Mouse (Mus musculus) cerebellum, adult (tissue): ENCODE data around the gene Fermt3.
A peak's percentile ranks its signal among the peaks of the same experiment; 100 is the strongest.
"Not testable (repeated sequence)": the region's sequence is repeated elsewhere in the genome, so short reads cannot be mapped to it uniquely, and the experiment has no call there.

Experiments used
- ATAC-seq: cut with Nextera tagmentation; 2 replicates; pipeline ENCODE4 v1.9.2; 2017; ENCODE audit warnings: mild to moderate bottlenecking, moderate library complexity, mixed read lengths; ENCODE audit not compliant: insufficient number of reproducible peaks, low FRiP score, low TSS enrichment

Fermt3 gene

GRCm38 (mm10) chr19:7019191-7019590 lies at the start of gene Fermt3:
Fermt3 (minus strand) TSS chr19:7019469.
- ATAC-seq: no peak

GRCm38 (mm10) chr19:7068136-7068535 lies 48.9 kb upstream of the Fermt3 start:
- no peak for ATAC-seq

- no peak for ATAC-seq
These were observed 48.2 kb upstream of the Fermt3 start for GRCm38 (mm10) chr19:7067344-7068050.

GRCm38 (mm10) chr19:7066828-7067342 lies 47.6 kb upstream of the Fermt3 start:
- no peak for ATAC-seq

- ATAC-seq: no peak
These were observed 47.0 kb upstream of the Fermt3 start for GRCm38 (mm10) chr19:7066034-7066827.

- ATAC-seq: peak; percentile 56; the same call in 1 of the 2 replicates
These were observed 45.3 kb upstream of the Fermt3 start for GRCm38 (mm10) chr19:7064571-7064970.

GRCm38 (mm10) chr19:7062916-7063315 lies 43.6 kb upstream of the Fermt3 start:
- no peak for ATAC-seq

GRCm38 (mm10) chr19:7062110-7062509 lies 42.8 kb upstream of the Fermt3 start:
- ATAC-seq: no peak

- ATAC-seq: no peak
These were observed 39.3 kb upstream of the Fermt3 start for GRCm38 (mm10) chr19:7058541-7058940.

- peak; percentile 73; the same call in 1 of the 2 replicates for ATAC-seq
These were observed 38.5 kb upstream of the Fermt3 start for GRCm38 (mm10) chr19:7057722-7058207.

GRCm38 (mm10) chr19:7057126-7057721 lies 38.0 kb upstream of the Fermt3 start:
- ATAC-seq: 0 out of 2 replicates have a peak, but pooled peaks have one; percentile 9

- peak; percentile 78; the same call in 1 of the 2 replicates for ATAC-seq
These were observed 37.2 kb upstream of the Fermt3 start, which contains the start of gene Macrod1 for GRCm38 (mm10) chr19:7056248-7057087. Macrod1 (plus strand) TSS chr19:7056810.

GRCm38 (mm10) chr19:7055173-7055572 lies 35.9 kb upstream of the Fermt3 start:
- no peak for ATAC-seq

GRCm38 (mm10) chr19:7054772-7055171 lies 35.5 kb upstream of the Fermt3 start:
- ATAC-seq: no peak

- not testable (repeated sequence) for ATAC-seq
These were observed 34.1 kb upstream of the Fermt3 start for GRCm38 (mm10) chr19:7053382-7053781.

- no peak for ATAC-seq
These were observed 25.4 kb upstream of the Fermt3 start for GRCm38 (mm10) chr19:7044706-7045105.

GRCm38 (mm10) chr19:7044279-7044678 lies 25.0 kb upstream of the Fermt3 start:
- no peak for ATAC-seq

- ATAC-seq: no peak
These were observed 21.9 kb upstream of the Fermt3 start for GRCm38 (mm10) chr19:7041171-7041570.

- ATAC-seq: no peak
These were observed 21.4 kb upstream of the Fermt3 start for GRCm38 (mm10) chr19:7040637-7041130.
